Mouse (Mus musculus): ENCODE results near the gene Ccdc186.
"Not testable (repeated sequence)": the region's sequence is repeated elsewhere in the genome, so short reads cannot be mapped to it uniquely, and the experiment has no call there.

The Ccdc186 gene

DNA sequence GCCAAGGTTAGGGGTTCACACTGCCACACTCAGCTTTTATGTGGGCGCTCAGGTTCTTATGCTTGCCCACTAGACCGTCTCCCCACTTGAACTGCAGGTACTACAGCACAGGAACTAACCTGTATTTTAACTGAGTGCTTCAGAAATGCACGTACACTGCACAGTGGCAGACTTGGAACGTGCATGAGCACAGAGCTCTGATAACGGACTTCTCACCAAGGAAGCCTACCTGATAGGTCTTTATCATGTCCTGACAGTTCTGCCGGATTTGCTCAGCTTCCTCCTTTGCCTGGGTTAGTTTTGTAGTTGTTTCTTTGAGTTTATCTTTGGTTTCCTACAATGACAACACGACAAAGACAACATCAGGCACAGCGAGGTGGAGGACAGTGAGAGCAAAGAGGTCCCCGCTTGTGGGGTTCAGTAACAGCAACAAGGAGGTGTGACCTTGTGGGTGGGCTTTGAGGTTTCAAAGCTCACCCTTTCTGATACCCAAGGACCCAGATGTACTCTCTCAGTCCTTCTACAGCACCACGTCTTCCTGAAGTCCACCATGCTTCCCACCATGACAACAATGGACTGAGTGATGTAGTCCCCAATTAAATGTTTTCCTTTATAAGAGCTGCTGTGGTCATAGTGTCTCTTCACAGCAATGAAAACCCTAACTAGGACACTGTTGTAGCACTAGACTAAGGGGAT lies 20.2 kb downstream of the Ccdc186 start:
- no peak for DNase-seq (ENCODE audit: low spot score)

DNA sequence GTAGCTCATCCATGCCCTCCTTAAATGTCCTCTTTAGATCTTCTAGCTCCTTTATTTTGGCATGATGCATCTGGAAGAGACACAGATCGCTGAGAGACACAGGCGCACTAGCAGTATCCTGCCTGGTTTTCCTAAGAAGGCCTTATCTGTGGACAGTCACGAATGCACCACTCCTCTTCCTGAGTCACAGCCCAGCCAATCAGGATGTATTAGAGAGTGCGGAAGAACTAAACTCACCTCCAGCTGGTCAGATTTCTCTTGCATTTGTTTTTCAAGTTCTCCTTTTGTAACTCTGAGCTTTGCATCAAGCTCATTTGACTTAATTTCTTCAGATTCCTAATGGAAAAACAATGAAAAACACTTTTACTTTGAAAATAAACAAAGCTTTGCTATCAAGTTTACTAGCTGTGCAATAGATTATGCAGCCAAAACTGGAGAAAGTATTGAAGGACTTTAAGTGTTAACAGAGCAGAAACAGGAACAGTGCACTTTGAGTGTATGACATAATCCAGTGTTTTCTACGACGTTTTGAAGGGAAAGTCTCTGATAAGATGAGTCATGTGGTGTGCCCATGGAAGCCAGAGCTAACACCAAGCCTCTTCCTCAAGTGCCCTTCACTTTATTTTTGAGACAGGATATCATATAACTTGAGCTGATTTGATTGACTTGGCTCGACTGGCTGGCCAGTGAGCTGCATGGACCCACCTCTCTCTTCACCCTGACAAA lies 20.9 kb downstream of the Ccdc186 start:
- no peak for DNase-seq (ENCODE audit: low spot score)

DNA sequence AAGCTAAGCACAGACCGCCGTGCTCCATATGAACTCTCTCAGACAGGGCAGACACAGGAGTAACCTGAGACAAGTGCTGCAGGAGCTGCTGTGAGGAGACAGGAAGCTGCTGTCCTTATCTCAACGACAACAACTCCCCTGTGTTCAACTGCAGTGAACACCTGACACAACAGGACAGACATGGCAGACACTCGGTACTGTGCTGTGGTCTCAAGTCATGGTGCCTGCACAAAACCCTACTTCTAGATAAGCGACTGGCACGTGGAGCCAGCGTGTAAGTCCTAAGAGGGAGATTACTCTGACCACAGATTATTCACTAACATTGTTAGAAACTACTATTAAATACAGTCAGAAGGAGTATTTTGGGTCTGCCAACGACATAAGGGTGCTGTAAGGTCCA lies 21.8 kb downstream of the Ccdc186 start:
- DNase-seq (ENCODE audit: low spot score), result no peak

DNA sequence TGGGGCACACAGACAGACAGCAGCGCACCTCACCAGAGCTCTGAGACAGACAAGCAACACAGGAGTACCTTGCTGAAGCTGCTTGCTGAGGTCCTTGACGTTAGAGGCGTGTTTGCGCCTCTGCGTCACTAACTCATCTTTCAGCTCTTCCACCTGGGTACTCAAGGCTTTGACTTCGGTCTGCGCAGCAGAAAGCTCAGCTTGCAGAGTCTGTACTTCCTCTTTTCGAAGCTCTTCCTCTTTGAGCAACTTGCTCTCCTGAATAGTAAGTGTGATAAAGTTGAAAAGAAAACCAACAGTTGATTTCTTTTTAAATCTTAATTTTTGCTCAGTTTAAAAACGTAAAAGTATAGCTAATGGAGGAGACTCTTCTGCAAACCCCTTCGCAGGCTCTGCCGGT lies 24.6 kb downstream of the Ccdc186 start:
- no peak for DNase-seq (ENCODE audit: low spot score)

DNA sequence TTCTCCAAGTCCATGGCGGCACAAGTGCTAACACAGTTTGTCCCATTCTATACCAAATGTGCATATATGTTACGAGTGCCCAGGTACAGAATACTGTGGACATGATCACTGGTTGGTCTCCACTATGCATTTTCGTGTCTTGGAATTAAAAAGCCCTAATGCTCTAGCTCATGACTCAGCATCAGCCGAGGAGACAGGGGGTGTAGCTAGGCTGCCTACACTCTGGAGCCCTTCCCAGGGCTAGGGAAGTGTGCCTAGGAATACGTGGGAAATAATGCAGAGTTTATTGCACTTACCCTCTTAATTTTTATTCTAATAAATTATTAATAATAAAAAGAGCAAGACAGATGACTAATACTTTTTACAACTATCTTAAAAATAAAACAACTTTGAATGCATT lies 33.0 kb downstream of the Ccdc186 start:
- no peak for DNase-seq (ENCODE audit: low spot score)

DNA sequence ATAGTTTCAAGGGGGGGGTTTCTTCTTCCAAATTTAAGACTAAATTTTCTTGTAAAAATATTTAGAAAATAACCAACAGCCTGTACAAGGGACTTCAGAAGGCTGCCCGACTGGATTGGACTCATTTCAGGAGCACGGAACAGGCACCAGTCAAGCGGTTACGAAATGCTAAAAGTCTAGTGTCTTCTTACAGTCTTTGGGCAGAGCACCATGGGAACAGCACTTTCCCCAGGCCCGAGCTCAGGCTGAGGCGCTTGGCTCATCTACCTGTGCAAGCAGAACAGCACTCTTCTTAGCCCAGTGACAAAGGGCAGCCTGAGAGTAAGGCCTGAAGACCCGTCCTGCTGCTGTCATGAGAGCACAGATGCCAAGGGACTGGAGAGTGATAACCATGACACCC lies 34.1 kb downstream of the Ccdc186 start:
- no peak for DNase-seq (ENCODE audit: low spot score)

DNA sequence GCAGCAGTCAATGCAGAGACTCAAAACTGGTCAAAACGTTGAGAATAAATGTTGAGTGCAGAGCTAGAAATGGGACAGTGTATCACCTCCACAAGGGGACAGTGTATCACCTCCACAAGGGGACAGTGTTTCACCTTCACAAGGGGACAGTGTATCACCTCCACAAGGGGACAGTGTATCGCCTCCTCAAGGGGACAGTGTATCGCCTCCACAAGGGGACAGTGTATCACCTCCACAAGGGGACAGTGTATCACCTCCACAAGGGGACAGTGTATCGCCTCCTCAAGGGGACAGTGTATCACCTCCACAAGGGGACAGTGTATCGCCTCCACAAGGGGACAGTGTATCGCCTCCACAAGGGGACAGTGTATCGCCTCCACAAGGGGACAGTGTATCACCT lies 43.5 kb downstream of the Ccdc186 start:
- DNase-seq (ENCODE audit: low spot score), result not testable (repeated sequence)

DNA sequence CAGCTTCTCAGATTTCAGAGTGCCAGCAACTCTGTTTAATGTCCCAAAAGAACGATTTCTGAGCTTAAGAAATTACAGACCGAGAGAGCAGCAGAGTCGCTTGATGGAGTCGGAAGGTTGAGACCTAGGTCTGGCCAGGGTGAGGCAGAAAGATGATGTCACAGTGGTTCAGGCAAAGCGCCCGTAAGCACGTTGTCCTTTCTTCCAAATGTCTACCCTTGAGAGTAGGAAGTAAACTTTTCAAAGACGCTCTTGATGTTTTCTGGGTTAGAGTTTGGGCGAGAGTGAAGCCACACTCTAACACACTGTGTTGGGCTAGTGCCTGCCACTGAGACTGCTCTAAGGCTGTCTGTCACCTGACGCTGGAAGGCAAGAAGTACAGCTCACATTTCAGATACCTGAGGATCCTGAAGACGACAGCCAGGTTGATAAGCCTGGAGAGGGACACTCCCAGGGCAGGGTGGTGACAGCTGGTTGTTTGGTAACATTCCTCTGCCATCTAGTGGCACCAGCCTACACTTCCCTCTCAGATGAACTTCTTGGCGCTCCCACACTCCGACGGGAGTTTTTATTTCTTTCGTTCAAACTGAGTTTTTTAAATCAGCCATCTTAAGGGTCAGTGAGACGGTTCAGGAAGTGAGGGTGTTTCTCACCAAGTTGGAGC lies 45.1 kb downstream of the Ccdc186 start:
- peak; percentile 43 for DNase-seq (ENCODE audit: low spot score)

DNA sequence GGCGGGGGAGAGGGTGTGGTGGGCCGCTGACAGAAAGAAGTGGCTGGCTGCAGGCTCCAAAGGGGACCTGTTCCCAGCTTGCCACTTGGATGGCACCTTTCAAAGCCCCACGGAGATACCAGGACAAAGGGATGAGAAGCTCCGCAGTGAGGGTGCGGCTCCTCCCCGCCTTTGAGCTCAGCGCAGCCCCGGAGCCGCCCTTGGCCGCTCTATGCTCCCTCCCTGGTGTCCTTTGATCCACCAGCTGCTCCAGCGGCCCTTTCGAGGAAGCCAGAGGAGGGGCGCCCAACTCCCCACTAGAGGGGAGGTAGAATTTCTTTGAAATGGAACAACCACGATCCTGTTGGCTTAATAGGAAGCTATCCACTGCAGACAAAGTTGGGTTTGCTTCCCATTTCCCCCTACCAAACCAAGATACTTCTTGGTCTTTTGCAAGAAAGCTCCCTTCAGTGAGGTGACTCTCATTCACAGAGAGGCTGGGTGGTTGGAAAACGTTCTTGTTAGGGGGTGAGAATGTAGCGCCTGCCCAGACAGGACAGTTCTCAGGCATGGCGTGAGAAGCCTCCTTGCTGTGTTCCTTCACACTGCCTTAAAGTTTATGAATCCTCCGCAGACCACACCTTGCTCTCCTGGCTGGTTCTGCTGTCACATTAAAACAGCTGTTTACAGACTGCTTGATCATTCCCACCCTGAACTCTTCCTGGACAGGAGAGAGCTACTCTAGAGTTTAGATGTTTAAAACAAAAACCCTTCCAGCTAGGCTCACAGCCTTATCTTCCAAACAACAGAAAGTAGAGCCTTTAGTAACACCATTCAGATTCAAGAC lies 45.9 kb downstream of the Ccdc186 start:
- DNase-seq (ENCODE audit: low spot score), result no peak

DNA sequence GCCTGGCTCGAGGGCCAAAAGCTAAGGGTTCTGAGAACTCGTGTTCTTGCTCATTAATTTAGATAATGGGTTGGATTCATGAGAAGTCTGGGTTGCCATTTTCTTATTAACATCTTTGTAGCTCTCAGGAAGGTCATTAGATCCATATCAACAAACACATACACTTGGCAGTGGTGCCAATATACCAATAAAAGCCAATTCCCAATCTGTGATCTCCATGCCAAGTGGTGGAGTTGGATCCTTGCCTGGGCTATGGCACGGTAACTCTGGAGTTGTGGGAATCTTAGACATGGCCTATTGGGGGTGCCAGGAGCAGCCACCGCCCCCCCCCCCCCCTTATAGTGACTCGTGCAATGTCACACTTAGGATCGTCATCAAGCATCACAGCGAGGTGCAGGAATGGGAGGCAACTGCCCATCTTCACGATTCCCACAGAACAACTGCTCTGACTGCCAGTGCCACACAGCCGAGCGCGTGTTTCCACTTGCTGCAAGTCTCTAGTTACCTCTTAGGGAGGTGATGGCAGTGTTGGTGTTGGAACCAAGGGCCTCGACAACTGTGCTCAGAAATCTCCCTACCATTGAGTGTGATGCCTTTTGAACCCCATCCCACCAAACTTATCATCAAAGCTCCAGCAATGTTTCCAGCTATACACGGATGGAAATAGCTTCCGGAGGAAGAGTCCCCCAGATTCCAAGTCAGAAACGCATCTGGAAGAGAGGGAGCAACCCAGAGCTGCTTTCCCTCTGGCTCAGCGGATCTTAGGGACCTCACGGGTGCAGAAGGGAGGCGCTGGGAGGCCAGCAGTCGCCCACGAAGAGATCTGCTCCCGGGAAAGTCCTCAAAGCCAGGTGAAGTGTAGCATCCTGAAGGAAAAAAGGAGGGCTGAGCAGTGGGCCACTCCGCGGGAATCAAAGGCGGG lies 46.8 kb downstream of the Ccdc186 start:
- no peak for DNase-seq (ENCODE audit: low spot score)

DNA sequence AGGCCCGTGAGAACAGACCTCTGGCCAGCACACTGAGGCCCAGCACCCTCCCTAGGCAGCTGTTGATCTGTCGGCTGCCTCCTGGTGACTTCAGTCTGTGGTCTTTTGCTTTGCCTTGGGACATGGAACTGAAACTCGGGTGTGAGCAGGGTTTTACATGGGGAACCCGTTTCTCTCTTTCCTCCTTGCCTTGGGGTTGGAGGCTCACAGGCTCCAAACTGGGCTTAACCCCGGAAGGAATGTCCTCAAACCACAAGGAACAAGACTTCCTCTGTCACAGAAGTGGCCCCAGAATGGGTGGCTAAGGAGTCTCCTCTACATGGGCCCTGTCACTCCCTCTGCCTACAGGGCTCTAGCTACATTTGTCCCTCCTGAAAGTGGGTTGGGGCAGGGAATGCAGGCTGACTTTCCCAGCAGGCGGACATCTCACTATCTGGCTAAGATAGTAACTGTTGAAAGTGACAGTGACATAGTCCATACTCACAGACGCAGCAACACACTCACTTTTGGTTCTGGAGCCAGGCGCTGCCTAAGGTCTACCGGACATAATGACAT lies 47.5 kb downstream of the Ccdc186 start:
- no peak for DNase-seq (ENCODE audit: low spot score)

DNA sequence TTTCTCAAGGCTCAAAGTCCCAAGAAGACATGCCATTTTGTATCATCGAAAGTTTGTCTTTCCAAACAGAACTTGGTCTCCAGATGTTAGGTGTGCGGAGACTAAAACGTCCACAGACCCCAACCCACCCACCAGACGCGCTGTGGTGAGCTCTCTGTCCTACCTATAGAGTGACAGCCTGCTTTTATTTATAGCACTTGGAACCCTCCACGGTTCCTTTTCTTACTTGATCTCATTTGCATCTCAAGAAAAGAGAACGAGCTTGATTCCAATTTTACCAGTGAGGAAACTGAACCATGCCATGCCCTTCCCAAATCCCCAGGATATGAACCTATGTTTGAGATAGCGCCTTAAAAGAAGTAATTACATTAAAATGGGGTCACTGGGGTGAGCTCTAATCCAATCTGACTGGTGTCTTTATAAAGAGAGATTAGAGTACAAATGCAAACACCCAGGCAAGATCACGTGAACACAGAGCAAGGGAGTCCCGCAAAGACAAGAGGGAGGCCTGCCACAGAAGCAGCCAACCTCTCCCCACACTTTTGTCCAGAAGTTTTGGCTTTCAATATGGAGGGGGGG lies 48.5 kb downstream of the Ccdc186 start:
- no peak for DNase-seq (ENCODE audit: low spot score)

DNA sequence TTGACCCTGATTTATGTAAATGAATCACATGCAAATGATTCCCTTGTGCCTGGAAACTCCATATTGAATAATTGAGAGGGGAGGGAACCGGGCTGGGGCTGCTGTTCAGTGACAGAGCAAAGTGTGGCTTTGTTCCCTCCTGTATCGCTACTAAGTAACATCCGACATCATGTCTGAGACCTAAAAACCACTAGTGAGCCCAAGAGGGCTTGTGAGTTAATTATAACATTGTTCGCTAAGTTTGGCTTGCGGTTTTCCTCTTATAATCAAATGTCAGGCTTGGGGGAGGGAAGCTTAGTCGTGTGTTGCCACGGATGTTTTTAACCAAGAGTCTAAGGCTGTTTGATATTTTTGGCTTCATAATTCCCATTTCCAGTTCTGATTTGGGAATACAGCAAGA lies 49.8 kb downstream of the Ccdc186 start:
- peak; percentile 47 for DNase-seq (ENCODE audit: low spot score)

DNA sequence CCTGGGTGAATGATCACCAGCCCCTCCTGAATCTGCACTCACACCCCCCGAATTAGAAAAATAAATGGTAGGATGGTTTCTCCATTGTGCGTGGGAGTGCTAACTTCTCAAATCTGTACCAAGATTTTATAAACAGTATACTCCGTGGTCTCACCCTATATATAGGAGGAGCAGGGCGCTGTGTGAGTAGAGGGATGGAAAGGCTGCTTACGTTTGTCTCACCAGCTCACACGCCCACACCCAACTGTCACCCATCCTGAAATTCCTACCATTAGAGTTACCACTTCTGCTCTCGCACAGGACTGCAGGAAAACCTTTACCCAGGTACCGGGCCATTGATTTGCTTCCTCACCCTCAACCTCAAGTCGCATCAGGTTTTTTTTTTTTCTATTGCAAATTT lies 53.0 kb downstream of the Ccdc186 start:
- no peak for DNase-seq (ENCODE audit: low spot score)

DNA sequence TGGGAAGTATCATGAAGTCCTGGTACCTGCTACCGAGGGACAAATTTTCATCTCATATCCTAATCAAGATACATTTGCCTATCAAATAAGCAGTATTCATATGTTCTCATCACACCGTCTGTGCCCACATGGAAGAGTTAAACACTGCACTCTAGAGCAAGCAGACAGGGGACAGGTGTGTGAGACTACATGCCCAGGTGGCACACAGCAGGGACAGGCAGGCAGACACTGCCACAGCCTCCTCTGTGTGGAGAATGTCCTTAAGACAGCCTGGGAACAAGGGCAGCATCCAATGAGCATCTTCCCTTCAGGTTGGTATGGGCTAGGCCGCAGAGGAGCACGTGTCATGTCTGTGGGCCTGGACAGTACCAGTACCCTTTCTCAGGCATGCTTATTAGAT lies 59.3 kb downstream of the Ccdc186 start:
- no peak for DNase-seq (ENCODE audit: low spot score)

DNA sequence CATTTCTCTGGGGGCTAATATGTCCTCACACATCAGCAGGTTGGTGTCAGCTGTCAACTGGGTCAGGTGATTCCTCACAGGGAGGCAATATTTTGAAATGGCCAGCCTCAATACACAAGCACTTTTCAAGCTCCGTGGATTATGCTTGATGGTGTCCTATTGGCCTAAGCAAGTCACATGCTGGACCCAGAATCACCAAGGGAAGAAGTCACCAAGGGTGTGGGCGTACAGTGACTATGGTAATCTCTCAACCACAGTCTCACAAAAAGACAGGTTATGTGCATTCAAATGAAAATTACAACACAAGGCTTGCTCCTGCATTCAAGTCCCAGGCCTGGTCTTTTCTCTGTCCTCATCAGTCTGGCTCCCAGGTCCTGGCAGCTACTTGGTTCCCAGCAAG lies 60.3 kb downstream of the Ccdc186 start:
- no peak for DNase-seq (ENCODE audit: low spot score)

DNA sequence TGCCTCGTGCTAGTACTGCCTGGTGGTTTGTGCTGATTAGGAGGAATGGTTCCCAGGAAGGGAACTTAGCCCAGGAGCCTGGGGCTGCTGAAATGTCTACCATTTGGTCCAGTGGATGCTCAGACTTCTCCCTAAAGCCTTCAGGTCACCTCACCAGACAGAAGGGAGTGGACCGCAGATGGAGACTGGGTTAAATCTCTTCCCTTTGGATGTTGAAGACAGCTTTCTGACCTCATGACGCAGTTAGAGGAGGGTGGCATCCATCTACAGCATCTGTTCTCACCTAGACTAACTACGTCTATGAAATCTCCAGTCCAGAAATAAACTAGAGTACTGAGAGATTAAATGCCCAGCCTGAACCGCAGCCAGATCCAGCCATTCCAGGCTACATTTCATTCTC lies 60.9 kb downstream of the Ccdc186 start:
- DNase-seq (ENCODE audit: low spot score), result no peak

DNA sequence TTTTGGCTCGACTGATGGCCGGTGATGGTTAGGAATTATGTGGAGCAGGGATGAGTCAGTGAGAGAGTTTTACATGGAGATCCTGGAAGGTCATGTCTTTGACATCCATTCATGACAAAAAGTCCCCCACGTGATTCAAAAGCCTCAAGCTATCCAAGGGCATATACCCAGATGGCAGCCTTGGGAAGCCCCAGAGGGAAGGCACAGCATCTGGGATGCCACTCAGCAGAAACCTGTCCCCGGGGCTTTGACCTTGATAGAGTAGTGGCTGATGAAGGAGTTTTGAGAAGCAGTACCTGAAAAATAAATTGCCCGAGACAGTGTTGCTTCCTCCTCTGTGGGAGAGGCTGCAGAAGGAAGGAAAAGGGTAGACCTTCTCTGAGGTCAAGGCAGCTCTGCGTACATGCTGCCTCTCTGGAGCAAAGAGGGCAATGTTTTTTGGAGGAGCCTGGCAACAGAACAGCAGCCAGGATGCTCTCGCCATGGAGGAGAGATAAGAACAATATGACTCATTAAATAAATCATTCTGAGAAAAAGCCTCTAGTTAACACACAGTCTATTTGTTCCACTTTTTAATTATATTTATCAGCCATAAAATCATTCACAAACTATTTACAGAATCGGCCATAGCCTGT lies 61.6 kb downstream of the Ccdc186 start:
- DNase-seq (ENCODE audit: low spot score), result no peak

DNA sequence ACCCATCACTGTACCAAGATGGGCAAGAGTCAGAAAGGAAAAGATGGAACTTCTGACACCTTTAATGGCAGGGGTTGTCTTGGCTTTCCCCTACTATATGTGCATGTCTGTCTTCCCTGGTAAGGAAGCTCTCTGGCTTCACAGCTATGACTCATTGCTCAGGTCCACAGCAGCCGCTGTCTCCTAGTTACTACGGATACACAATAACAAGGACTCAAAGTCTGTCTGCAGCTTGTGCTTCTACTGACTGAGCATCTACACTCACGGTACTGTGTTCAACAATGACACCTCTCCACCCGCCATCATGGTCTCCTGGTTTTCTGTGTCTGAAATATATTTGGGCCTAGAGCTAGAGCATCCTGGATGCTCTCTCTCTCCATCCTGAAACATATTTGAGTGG lies 62.2 kb downstream of the Ccdc186 start:
- no peak for DNase-seq (ENCODE audit: low spot score)

DNA sequence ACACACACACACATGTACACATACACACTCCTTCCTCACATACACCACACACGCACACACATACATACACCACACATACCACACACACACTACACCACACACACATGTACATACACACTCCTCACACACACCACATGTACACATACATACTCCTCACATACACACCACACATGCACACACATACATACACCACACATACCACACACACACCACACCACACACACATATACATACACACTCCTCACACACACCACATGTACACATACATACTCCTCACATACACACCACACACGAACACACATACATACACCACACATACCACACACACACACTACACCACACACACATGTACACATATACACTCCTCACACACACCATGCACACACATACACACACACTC lies 63.7 kb downstream of the Ccdc186 start:
- DNase-seq (ENCODE audit: low spot score), result no peak
